Mouse (Mus musculus): ENCODE data around the gene Fam13a.

DNA sequence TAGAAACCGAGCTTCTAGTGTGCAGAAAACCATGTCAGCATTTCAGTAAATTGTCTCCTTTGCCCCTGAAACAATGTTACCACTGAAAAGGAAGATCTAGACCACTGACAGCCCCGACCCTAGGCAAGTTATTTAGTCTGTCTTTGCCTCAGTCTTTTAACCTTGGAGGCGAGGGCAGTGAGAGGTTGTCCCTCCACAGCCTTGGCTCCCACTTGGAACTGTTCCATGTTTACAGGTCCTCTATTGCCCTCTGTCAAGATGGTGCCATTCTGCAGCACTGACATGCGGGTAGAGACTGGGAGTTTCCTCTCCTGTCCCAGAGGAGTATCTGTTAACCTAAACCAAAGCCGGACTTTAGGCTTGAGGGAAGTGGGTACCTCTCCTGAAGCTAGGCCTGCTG, 111.5 kb downstream of the Fam13a start:
- TF ChIP-seq POLR2A (IDR thresholded peaks at IDR 0.05; ENCODE audit: borderline replicate concordance, control insufficient read depth, low read depth, low read length) (no peak), CTCF (IDR thresholded peaks at IDR 0.05; ENCODE audit: control insufficient read depth, insufficient read depth, low read length) (no peak)

Data from bone marrow, adult 2 months (tissue).